Mouse (Mus musculus) erythroblast, embryonic 14.5 days (primary cell): ENCODE measurements around the gene Gramd1a.

Experiments
- GATA1 ChIP-seq: IDR thresholded peaks from 2 replicates; pipeline ENCODE4 v1.6.1; 2012; ENCODE audit warnings: low read length, inconsistent platforms, mixed read lengths
- TAL1 ChIP-seq: IDR thresholded peaks from 3 replicates; pipeline ENCODE4 v1.6.1; 2012; ENCODE audit warnings: low read length, inconsistent platforms, mixed read lengths

GRCm38 (mm10) chr7:31113800-31114199 is 41.9 kb downstream of the Gramd1a start:
- no peak for TF ChIP-seq GATA1
- no peak for TF ChIP-seq TAL1
